Mouse (Mus musculus) gastrocnemius, postnatal 36 days (tissue): ENCODE measurements around the gene Eipr1. TPM values are rescaled to one million over a fixed set of nuclear protein-coding genes. Genes with fewer than 3 reads are reported as not detected.
"Not testable (repeated sequence)": the region's sequence is repeated elsewhere in the genome, so short reads cannot be mapped to it uniquely, and the experiment has no call there.

Experiments used
- DNase-seq, 2 experiments: peaks; one replicate each; pipeline ENCODE4 v3.0.0; 2022
- intact Hi-C: fragments of 180-260 bp; cut with DNase I; formaldehyde crosslinking; loops from one replicate; pipeline ENCODE4 v1.15.1; 2025
- long read RNA-seq, 2 experiments: library from polyadenylated mRNA; stranded (forward); transcript quantifications; one replicate each; pipeline ENCODE4 v2.0.0; 2021
- total RNA-seq, 2 experiments: library from RNA; stranded (reverse); gene quantifications; 2 replicates each; pipeline ENCODE4 v1.2.3; 2021

Eipr1 gene
- 1 to 10 TPM; 4.7 to 7.1 TPM for total RNA-seq
- long read RNA-seq, experiment 1, full-length matches to known transcripts, result 12 of 13 reads
- long read RNA-seq, experiment 1, partial matches to known transcripts, result 0 of 13 reads
- long read RNA-seq, experiment 1, other reads (novel, unspliced or antisense), result 1 of 13 reads
- long read RNA-seq, experiment 2, full-length matches to known transcripts, result 10 of 15 reads
- long read RNA-seq, experiment 2, partial matches to known transcripts, result 0 of 15 reads
- long read RNA-seq, experiment 2, other reads (novel, unspliced or antisense), result 5 of 15 reads

GRCm38 (mm10) chr12:28751508-28752263 lies at the start of gene Eipr1:
TSS of gene Eipr1 (plus strand) at chr12:28751803.
- intact Hi-C loops, result loop anchor here (5.0 kb wide), 1 partner anchor 114 kb away; the partner anchor contains the start of gene Rps7
- DNase-seq, result peak; percentile 67 to 85

GRCm38 (mm10) chr12:28704381-28704780 lies 47.2 kb upstream of the Eipr1 start:
- DNase-seq, result no peak
- intact Hi-C loops, result no loop called here

GRCm38 (mm10) chr12:28705204-28705603 lies 46.4 kb upstream of the Eipr1 start:
- DNase-seq, result no peak
- intact Hi-C loops, result loop anchor here (5.0 kb wide), 1 partner anchor 42 kb away; no protein-coding TSS in a partner anchor

GRCm38 (mm10) chr12:28708154-28708553 lies 43.4 kb upstream of the Eipr1 start:
- DNase-seq, result no peak
- intact Hi-C loops, result loop anchor here (5.0 kb wide), 1 partner anchor 39 kb away; no protein-coding TSS in a partner anchor

- intact Hi-C loops, result no loop called here
- DNase-seq, result no peak
Observed at GRCm38 (mm10) chr12:28710566-28711185, 40.9 kb upstream of the Eipr1 start.

- no peak for DNase-seq
- intact Hi-C loops, result no loop called here
Observed at GRCm38 (mm10) chr12:28714822-28715632, 36.6 kb upstream of the Eipr1 start.

- DNase-seq, result no peak
- intact Hi-C loops, result no loop called here
Observed at GRCm38 (mm10) chr12:28717066-28717465, 34.5 kb upstream of the Eipr1 start.

GRCm38 (mm10) chr12:28718106-28718505 lies 33.5 kb upstream of the Eipr1 start:
- intact Hi-C loops, result no loop called here
- no peak for DNase-seq

- no peak for DNase-seq
- intact Hi-C loops, result no loop called here
Observed at GRCm38 (mm10) chr12:28724366-28724765, 27.2 kb upstream of the Eipr1 start.

- no peak for DNase-seq
- intact Hi-C loops, result no loop called here
Observed at GRCm38 (mm10) chr12:28726204-28726603, 25.4 kb upstream of the Eipr1 start.

- intact Hi-C loops, result no loop called here
- no peak for DNase-seq
Observed at GRCm38 (mm10) chr12:28727061-28727460, 24.5 kb upstream of the Eipr1 start.

- intact Hi-C loops, result no loop called here
- DNase-seq, result no peak
Observed at GRCm38 (mm10) chr12:28732631-28733030, 19.0 kb upstream of the Eipr1 start.

GRCm38 (mm10) chr12:28733520-28734245 lies 17.9 kb upstream of the Eipr1 start:
- DNase-seq, intact Hi-C loops: not testable (repeated sequence)

- DNase-seq, result no peak
- intact Hi-C loops, result no loop called here
Observed at GRCm38 (mm10) chr12:28734271-28734670, 17.3 kb upstream of the Eipr1 start.

GRCm38 (mm10) chr12:28735293-28735692 lies 16.3 kb upstream of the Eipr1 start:
- intact Hi-C loops, result no loop called here
- DNase-seq, result no peak

GRCm38 (mm10) chr12:28743328-28743727 lies 8.3 kb upstream of the Eipr1 start:
- intact Hi-C loops, result no loop called here
- DNase-seq, result no peak

- intact Hi-C loops, result loop anchor here (5.0 kb wide), 1 partner anchor 113 kb away; the partner anchor contains the start of gene Rps7
- DNase-seq, result peak; percentile 72 to 84
Observed at GRCm38 (mm10) chr12:28750021-28750633, 1.5 kb upstream of the Eipr1 start, which contains the start of gene Trappc12. TSS of gene Trappc12 (minus strand) at chr12:28750472.

GRCm38 (mm10) chr12:28750876-28751275 lies 727 bp upstream of the Eipr1 start:
- no peak for DNase-seq
- intact Hi-C loops, result loop anchor here (5.0 kb wide), 1 partner anchor 114 kb away; the partner anchor contains the start of gene Rps7

GRCm38 (mm10) chr12:28756019-28756418 lies 4.4 kb downstream of the Eipr1 start:
- DNase-seq, result no peak
- intact Hi-C loops, result no loop called here
